In genomic region chr5:33334381-33335272, GRCm38 (mm10) we compare ENCODE assay signal across 8 mouse cellular contexts. TPM values are rescaled to one million over a fixed set of nuclear protein-coding genes. Genes with fewer than 3 reads are reported as not detected.
DNase-seq lines count a peak whose midpoint lies in the region; ATAC-seq lines count a peak whose summit lies in the region.

No protein-coding gene starts in this region.

- H3K4me1 ChIP-seq in kidney, embryonic 14.5 days (ENCODE audit: control insufficient read depth, insufficient read depth, low read length) = peaks cover 13% of the 10 kb centered on the region
- peaks cover 26% of the 10 kb centered on the region for H3K4me1 ChIP-seq in hindbrain, embryonic 10.5 days (replicated peaks)
- H3K4me1 ChIP-seq in midbrain, embryonic 11.5 days (ENCODE audit: control insufficient read depth, insufficient read depth, low read length) = peaks cover 11% of the 10 kb centered on the region

- DNase-seq in kidney, postnatal 10 days = no peak
- peak; percentile 43 for DNase-seq in MN1 (ENCODE audit: low spot score)
- DNase-seq in hindbrain, embryonic 10.5 days (ENCODE audit: low spot score) = no peak
- DNase-seq in midbrain, embryonic 11.5 days (ENCODE audit: low spot score, missing footprints) = peak; percentile 97
- DNase-seq in cerebellum, adult 9-10 months = no peak
- no peak for DNase-seq in thymus, postnatal 14 days
- DNase-seq in spleen, adult 12 weeks (ENCODE audit: low spot score) = no peak

- no peaks in the 10 kb centered on the region for H3K27me3 ChIP-seq in kidney, embryonic 14.5 days (ENCODE audit: control insufficient read depth, insufficient read depth, low read length)
- H3K27me3 ChIP-seq in hindbrain, embryonic 10.5 days (ENCODE audit: insufficient read depth, poor library complexity, severe bottlenecking) = no peaks in the 10 kb centered on the region
- no peaks in the 10 kb centered on the region for H3K27me3 ChIP-seq in midbrain, embryonic 11.5 days (ENCODE audit: control insufficient read depth, insufficient read depth, low read length)

- WGBS in kidney, embryonic 14.5 days = 23% methylated on average over 18 of the region's 18 CpGs
- WGBS in hindbrain, embryonic 10.5 days = 26% methylated on average over 18 of the region's 18 CpGs
- 28% methylated on average over 18 of the region's 18 CpGs for WGBS in midbrain, embryonic 11.5 days

- ATAC-seq in kidney, embryonic 14.5 days (ENCODE audit: low FRiP score, low TSS enrichment) = no peak
- no peak for ATAC-seq in midbrain, embryonic 11.5 days (ENCODE audit: low FRiP score)

- H3K27ac ChIP-seq in kidney, embryonic 14.5 days (ENCODE audit: low read depth, low read length) = peak overlapping the region; percentile 84
- peak overlapping the region; percentile 91 for H3K27ac ChIP-seq in hindbrain, embryonic 10.5 days
- peak overlapping the region; percentile 71 for H3K27ac ChIP-seq in midbrain, embryonic 11.5 days (ENCODE audit: low read depth, low read length)

- H3K9me3 ChIP-seq in kidney, embryonic 14.5 days (ENCODE audit: control insufficient read depth, low read length) = no peaks in the 10 kb centered on the region
- peaks cover 11% of the 10 kb centered on the region; the same call in 1 of the 2 replicates for H3K9me3 ChIP-seq in hindbrain, embryonic 10.5 days
- H3K9me3 ChIP-seq in midbrain, embryonic 11.5 days (ENCODE audit: control insufficient read depth, low read length) = no peaks in the 10 kb centered on the region

- H3K4me3 ChIP-seq in kidney, embryonic 14.5 days (ENCODE audit: low read length) = peak overlapping the region; percentile 99
- H3K4me3 ChIP-seq in hindbrain, embryonic 10.5 days = peak overlapping the region; percentile 87
- H3K4me3 ChIP-seq in midbrain, embryonic 11.5 days (ENCODE audit: low read depth, low read length) = peak overlapping the region; percentile 100

- peaks cover 9% of the 10 kb centered on the region for H3K36me3 ChIP-seq in kidney, embryonic 14.5 days (ENCODE audit: control insufficient read depth, insufficient read depth, low read length)
- H3K36me3 ChIP-seq in hindbrain, embryonic 10.5 days = peaks cover 19% of the 10 kb centered on the region
- H3K36me3 ChIP-seq in midbrain, embryonic 11.5 days (ENCODE audit: control insufficient read depth, insufficient read depth, low read length) = no peaks in the 10 kb centered on the region

- H3K9ac ChIP-seq in kidney, embryonic 14.5 days (ENCODE audit: low read depth, low read length) = peak overlapping the region; percentile 63
- H3K9ac ChIP-seq in midbrain, embryonic 11.5 days (ENCODE audit: low read length) = peak overlapping the region; percentile 64

- H3K4me2 ChIP-seq in kidney, embryonic 14.5 days (replicated peaks; ENCODE audit: low read depth, low read length) = peak overlapping the region; percentile 52
- peak overlapping the region; percentile 54 for H3K4me2 ChIP-seq in midbrain, embryonic 11.5 days

RNA-seq across cellular contexts. Expression of gene Maea, which starts 0.7 kb away (rescaled TPM):
- 97.9 and 133 TPM in 2 replicates for polyA plus RNA-seq in kidney, embryonic 14.5 days (2014; fragmentation: Nextera tagmentation; extraction: Ambion mirVana)
- 154 and 164 TPM in 2 replicates for polyA plus RNA-seq in hindbrain, embryonic 10.5 days (2016; fragmentation: Nextera tagmentation; extraction: Ambion mirVana)
- 149 and 157 TPM in 2 replicates for polyA plus RNA-seq in midbrain, embryonic 11.5 days (2014; fragmentation: Nextera tagmentation; extraction: Ambion mirVana)

RNA-seq across cellular contexts. Expression of gene Uvssa, which starts 43.7 kb away (rescaled TPM):
- polyA plus RNA-seq in kidney, embryonic 14.5 days (2014; fragmentation: Nextera tagmentation; extraction: Ambion mirVana) = 7.9 and 8.9 TPM in 2 replicates
- polyA plus RNA-seq in hindbrain, embryonic 10.5 days (2016; fragmentation: Nextera tagmentation; extraction: Ambion mirVana) = 6.1 and 6.4 TPM in 2 replicates
- 5.8 and 6.1 TPM in 2 replicates for polyA plus RNA-seq in midbrain, embryonic 11.5 days (2014; fragmentation: Nextera tagmentation; extraction: Ambion mirVana)

RNA-seq across cellular contexts. Expression of gene Ctbp1, which starts 59.8 kb away (rescaled TPM):
- 241 and 398 TPM in 2 replicates for polyA plus RNA-seq in kidney, embryonic 14.5 days (2014; fragmentation: Nextera tagmentation; extraction: Ambion mirVana)
- polyA plus RNA-seq in hindbrain, embryonic 10.5 days (2016; fragmentation: Nextera tagmentation; extraction: Ambion mirVana) = 466 and 504 TPM in 2 replicates
- 487 and 546 TPM in 2 replicates for polyA plus RNA-seq in midbrain, embryonic 11.5 days (2014; fragmentation: Nextera tagmentation; extraction: Ambion mirVana)

Comparison
In these comparisons a context has a peak if more than half of its experiments do, and no peak if none do; other contexts are left out.
1. DNase-seq: peak in MN1 (single experiment) and midbrain, embryonic 11.5 days (single experiment); none in kidney, postnatal 10 days (single experiment), hindbrain, embryonic 10.5 days (single experiment), cerebellum, adult 9-10 months (single experiment), thymus, postnatal 14 days (single experiment) and spleen, adult 12 weeks (single experiment).
2. Peak in every context shown above with its lines, with median percentiles within 50 percentile points of each other: H3K27ac ChIP-seq and H3K4me3 ChIP-seq.